Mouse (Mus musculus) kidney, adult 2 months (tissue): ENCODE results near the gene Kif26b. TPM values are rescaled to one million over a fixed set of nuclear protein-coding genes. Genes with fewer than 3 reads are reported as not detected.
A peak's percentile ranks its signal among the peaks of the same experiment; 100 is the strongest.

Source experiments
- DNase-seq: peaks from one replicate; pipeline ENCODE4 v3.0.0; 2021
- H3K27ac ChIP-seq: fragments of 200-500 bp; 2 replicates; pipeline ENCODE4 v1.5.1; 2012; ENCODE audit warnings: low read depth, low read length, control low read depth, inconsistent platforms; ENCODE audit not compliant: insufficient read depth
- H3K27me3 ChIP-seq: fragments of 200-500 bp; replicated peaks from 2 replicates; pipeline ENCODE4 v1.6.1; 2012; ENCODE audit warnings: mild to moderate bottlenecking, moderate library complexity, low read length, inconsistent platforms; ENCODE audit not compliant: control insufficient read depth, insufficient read depth
- H3K36me3 ChIP-seq: fragments of 200-500 bp; 2 replicates; pipeline ENCODE4 v1.6.1; 2012; ENCODE audit warnings: mild to moderate bottlenecking, moderate library complexity, low read length, inconsistent platforms; ENCODE audit not compliant: control insufficient read depth, insufficient read depth
- H3K4me1 ChIP-seq: fragments of 200-500 bp; 2 replicates; pipeline ENCODE4 v1.6.1; 2011; ENCODE audit warnings: low read length; ENCODE audit not compliant: control insufficient read depth, insufficient read depth
- H3K4me3 ChIP-seq: fragments of 200-500 bp; 2 replicates; pipeline ENCODE4 v1.5.1; 2011; ENCODE audit warnings: mild to moderate bottlenecking, low read depth, low read length, control low read depth; ENCODE audit not compliant: insufficient read depth
- CTCF ChIP-seq: fragments of 200-500 bp; conservative IDR thresholded peaks from 2 replicates; pipeline ENCODE4 v1.5.1; 2011; ENCODE audit warnings: low read depth, mild to moderate bottlenecking, control low read depth, low read length, moderate library complexity, mixed read lengths; ENCODE audit not compliant: insufficient read depth, insufficient read length
- POLR2A ChIP-seq: fragments of 200-500 bp; IDR thresholded peaks from one replicate; pipeline ENCODE4 v1.6.1; 2011; ENCODE audit warnings: low read depth, low read length, control low read depth
- WGBS: fragments of 180-500 bp; shearing (Covaris S2); methylation state at CpG from one replicate; pipeline ENCODE4 v1.1.7; 2018; 5-methylcytosine and 5-hydroxymethylcytosine counted together
- polyA plus RNA-seq: library from polyadenylated mRNA; depleted of rRNA; stranded (reverse); fragments of >200 nt; gene quantifications from 2 replicates; pipeline ENCODE4 v1.2.3, GENCODE M21; 2012

Gene Kif26b
- polyA plus RNA-seq, 1 experiment = 0.97 TPM

DNA sequence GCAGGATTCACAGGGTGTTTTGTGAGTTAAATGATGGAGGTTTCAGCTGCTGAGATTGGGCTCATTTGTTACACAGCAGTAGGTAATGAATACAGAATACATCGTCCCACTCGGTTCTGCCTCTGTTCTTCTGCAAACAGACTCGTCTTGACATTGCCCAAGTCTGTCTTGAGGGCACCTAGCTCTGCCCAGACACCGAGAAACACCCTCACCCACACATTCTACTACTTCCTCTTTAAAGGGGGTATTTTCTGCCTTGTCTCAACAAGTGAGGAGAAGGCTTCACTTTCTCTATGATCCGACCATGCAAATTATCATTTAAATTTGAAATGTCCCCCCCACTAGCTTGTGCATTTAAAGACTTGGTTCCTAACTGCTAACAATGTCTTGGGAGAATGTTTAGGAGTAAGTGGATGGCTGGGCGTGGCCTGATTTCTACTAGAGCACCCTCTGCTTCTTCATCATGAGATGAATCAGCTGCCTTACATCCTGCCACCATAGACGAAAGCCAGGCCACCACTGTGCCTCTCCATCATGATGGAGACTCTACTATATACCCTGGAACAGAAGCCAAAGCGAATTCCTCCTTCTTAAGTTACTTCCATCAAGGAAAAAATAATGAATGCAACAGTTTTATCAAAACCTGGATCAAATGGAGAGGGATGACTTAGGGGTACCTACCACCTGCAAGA lies 395.7 kb downstream of the Kif26b start:
- H3K27me3 ChIP-seq = no peaks in the 10 kb centered on the region
- no peak for DNase-seq
- no peak overlapping the region for H3K27ac ChIP-seq
- H3K4me3 ChIP-seq = no peak overlapping the region
- WGBS = 88% methylated on average over 8 of the region's 8 CpGs
- no peaks in the 10 kb centered on the region for H3K36me3 ChIP-seq
- no peaks in the 10 kb centered on the region for H3K4me1 ChIP-seq
- TF ChIP-seq POLR2A = no peak

DNA sequence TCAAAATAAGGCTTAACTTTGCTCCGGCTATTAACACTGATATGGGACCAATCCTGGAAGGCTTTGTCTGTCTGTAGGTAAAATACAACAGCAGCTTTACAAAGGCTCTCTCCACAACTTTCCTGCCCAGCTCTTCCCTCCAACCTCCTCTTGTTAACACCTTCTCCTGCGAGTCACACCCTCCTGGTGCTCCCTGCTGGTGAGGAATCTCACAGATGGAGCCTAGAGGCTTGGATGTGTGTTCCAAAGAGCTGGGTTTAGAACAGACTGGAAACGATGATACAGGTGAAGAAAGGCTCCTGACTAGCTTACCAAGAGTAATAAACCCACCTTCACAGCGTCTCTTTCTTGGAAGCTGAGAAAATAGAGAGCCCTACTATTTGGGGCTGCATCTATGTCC lies 400.6 kb downstream of the Kif26b start:
- no peaks in the 10 kb centered on the region for H3K4me1 ChIP-seq
- H3K36me3 ChIP-seq = no peaks in the 10 kb centered on the region
- 53% methylated on average over 4 of the region's 4 CpGs for WGBS
- no peak overlapping the region for H3K4me3 ChIP-seq
- no peak overlapping the region for H3K27ac ChIP-seq
- TF ChIP-seq CTCF (no peak), POLR2A (no peak)
- DNase-seq = no peak
- no peaks in the 10 kb centered on the region for H3K27me3 ChIP-seq

DNA sequence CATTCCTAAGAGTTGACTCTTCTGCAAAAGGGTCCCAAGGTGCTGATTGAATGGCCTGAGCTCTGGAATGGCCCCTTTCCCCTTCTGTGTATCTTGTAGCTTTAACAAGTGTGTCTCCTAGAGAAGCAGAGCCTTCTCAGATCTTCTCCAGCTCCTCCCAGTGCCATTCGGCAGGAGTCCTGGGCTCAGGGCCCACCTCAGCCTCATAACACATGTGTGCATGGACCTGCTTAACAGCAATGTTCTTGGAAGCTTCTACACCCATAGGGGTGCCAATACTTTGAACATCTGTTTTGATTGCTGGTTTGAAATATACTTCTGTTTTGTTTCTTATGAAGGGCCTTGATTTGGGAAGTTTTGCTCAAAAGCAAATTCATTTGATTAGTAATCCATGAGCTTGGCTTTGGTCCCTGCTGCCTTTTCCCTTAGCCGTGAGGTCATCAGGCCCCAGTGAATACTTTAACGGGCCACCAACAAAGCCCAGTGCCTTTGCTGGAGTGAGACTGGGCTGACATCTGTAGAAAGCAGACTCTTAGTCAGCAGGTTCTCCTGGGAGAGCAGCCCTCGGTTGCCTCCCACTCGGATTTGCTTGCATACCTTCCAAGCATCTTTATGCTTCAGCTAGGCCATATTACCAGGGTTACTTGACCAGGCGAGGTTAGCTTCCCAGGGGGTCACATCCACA lies 405.2 kb downstream of the Kif26b start:
- Histone ChIP-seq H3K4me1 (no peaks in the 10 kb centered on the region), H3K27me3 (no peaks in the 10 kb centered on the region), H3K36me3 (no peaks in the 10 kb centered on the region), H3K27ac (no peak overlapping the region), H3K4me3 (no peak overlapping the region)
- no peak for DNase-seq
- WGBS = 77% methylated on average over 6 of the region's 6 CpGs
- TF ChIP-seq CTCF (no peak), POLR2A (no peak)

DNA sequence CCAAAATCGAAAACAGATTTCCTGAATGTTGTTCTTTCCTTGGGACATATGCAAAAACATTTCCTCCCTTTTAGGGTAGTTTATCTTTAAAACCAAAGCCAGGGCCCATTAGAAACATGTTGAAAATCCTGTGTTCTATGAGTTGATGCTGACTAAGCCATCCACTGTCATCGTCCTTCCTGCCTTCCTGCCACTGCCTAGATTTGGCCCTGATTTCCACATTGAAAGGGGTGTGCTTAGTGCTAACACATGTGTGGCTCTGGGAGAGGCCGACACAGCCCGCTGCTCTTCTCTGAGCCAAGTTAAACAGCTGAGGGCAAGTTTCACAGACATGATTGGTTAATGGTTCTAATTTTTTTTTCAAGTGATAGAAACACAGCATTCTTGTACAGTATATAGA lies 407.5 kb downstream of the Kif26b start:
- H3K36me3 ChIP-seq = no peaks in the 10 kb centered on the region
- H3K4me1 ChIP-seq = no peaks in the 10 kb centered on the region
- no peak overlapping the region for H3K4me3 ChIP-seq
- 27% methylated on average over 4 of the region's 4 CpGs for whole genome bisulfite sequencing
- peak; percentile 16 for DNase-seq
- TF ChIP-seq POLR2A = no peak
- TF ChIP-seq CTCF = no peak
- H3K27ac ChIP-seq = no peak overlapping the region
- H3K27me3 ChIP-seq = no peaks in the 10 kb centered on the region

DNA sequence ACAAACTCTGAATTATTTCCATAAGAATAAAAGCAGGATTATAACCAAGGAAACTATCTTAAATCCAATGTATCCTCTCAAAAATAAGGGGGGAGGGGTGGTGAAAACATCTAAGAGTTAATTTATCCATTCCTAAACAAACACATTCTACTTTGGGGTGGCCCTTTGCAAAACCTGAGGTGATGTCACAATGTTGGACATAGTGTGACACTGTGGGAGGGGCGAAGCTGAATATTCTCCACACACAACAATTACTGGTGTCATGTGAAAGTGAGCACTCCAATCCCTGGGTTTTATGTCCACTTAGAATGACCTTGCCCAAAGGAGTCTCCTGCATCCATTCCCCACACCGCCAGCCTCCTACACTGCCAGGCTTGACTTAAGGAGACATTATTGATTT lies 408.1 kb downstream of the Kif26b start:
- TF ChIP-seq POLR2A (no peak), CTCF (no peak)
- H3K27me3 ChIP-seq = no peaks in the 10 kb centered on the region
- no peak overlapping the region for H3K4me3 ChIP-seq
- no peak overlapping the region for H3K27ac ChIP-seq
- 76% methylated on average over 2 of the region's 2 CpGs for WGBS
- H3K4me1 ChIP-seq = no peaks in the 10 kb centered on the region
- DNase-seq = peak; percentile 1
- H3K36me3 ChIP-seq = no peaks in the 10 kb centered on the region

DNA sequence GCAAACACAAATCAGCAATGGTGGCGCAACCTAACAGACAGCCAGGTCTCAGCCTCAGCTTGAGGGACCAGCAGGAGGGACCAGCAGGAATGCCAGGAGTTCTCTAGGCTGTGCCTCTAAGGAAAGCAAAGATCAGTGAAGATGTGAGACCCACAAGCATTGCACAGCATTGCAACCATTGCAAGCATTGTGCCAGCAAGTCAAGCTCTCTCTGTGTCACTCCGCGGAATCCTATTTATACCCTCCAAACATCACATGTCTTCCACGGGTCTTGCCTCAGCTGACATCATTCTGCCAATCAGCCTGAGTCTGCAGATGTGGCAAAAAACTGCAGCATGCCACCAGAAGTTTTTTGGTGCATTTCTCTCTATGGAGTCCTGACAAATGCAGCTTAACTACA lies 411.4 kb downstream of the Kif26b start:
- Histone ChIP-seq H3K36me3 (no peaks in the 10 kb centered on the region), H3K4me3 (no peak overlapping the region), H3K27ac (no peak overlapping the region), H3K4me1 (no peaks in the 10 kb centered on the region), H3K27me3 (no peaks in the 10 kb centered on the region)
- 86% methylated on average over 4 of the region's 4 CpGs for WGBS
- DNase-seq = no peak
- TF ChIP-seq CTCF (no peak), POLR2A (no peak)

DNA sequence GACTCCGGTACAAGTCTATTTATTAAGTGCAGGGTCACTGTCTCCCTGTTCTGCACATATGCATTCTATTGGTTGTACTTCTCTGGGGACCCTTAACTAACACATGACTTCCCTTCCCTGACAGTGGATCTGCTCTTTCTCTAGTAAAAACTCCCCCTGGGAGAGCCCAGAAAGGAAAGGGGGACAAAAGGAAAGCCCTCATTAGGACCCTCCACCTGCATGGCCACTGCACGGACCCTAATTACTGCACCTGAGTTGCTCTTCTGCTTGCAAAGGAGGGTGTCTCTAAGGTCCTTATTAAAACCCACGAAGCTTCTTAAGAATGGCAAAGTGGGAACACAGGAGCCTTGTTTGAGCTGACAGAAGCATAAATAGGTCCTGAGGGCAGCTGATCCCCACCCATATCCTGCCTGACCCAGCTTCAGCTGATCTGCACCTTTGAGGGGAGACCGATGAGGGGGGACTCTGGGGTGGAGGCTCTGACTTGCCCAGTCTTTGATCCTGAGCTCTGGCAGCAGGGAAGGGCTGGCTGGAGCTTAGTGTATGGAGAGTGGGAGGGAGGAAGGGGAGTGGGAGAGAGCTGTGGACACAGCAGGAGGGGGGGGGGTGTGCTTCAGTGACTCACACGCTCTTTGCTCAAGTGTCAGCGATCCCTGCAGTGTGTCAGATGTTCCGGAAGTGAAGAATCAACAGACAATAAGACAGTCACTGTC lies 413.5 kb downstream of the Kif26b start:
- no peak overlapping the region for H3K27ac ChIP-seq
- H3K36me3 ChIP-seq = no peaks in the 10 kb centered on the region
- H3K4me3 ChIP-seq = no peak overlapping the region
- DNase-seq = no peak
- TF ChIP-seq CTCF = no peak
- no peak for TF ChIP-seq POLR2A
- 31% methylated on average over 7 of the region's 7 CpGs for WGBS
- no peaks in the 10 kb centered on the region for H3K4me1 ChIP-seq
- no peaks in the 10 kb centered on the region for H3K27me3 ChIP-seq
